Mouse (Mus musculus): Measurements from ENCODE around the gene Rrp1.
"Not testable (repeated sequence)": the region's sequence is repeated elsewhere in the genome, so short reads cannot be mapped to it uniquely, and the experiment has no call there.

Rrp1 gene

DNA sequence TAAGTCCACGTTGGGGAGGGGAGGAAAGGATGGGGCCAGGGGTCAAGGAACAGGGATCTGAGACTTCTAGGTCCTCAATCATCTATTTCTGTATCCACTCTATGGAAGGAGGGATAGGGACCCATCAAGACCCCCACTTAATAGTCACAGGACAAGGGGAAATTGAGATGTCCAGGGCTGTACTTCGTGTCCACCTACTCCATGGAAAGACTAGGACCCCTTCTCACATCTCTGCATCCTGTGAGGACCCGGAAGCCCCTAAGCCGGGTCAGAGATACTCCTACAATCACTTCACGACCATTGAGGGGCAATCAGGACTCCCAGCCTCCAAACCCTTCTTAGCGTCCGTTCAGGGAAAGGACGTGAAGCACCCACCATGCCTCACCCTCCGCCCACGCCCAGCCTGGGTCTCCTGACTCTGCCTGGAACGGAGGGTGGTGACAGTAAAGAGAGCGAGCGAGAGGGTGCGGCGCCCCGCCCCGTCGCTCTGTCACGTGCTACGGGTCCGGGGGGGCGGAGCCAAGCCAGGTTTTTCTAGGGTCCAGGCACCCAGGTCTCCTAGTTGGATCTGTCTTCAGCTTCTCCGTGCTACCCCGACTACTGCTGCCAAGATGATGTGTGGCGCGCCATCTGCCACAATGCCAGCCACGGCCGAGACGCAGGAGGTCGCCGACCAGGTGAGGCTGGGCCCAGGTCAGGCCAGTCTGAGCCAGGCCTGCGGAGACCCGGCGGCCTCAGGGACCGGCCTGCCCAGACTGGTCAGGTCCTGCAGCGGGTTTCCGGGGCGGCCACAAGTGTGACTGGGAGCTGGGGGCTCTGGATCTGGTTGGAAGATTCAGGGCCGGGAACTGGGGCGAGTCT, 12.6 kb upstream of the Rrp1 start, which contains the start of gene Cstb:
TSS of gene Cstb (plus strand) at position 489 of the 861 bp plus-strand sequence.
- peak; percentile 89 to 93 for DNase-seq

DNA sequence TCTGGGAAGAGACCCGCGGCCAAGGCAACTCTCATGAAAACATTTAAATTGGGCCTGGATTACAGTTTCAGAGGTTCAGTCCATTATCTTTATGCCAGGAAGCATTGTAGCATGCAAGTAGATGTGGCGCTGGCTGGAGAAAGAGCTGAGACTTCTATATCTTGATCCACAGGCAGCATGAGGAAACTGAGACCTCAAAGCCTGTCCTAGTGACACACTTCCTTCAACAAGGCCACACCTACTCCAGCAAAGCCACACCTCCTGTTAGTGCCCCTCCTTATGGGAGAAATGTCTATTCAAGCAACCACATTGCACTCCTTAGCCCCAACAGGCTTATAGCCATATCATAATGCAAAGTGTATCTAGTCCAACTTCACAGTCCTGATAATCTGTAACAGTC, 9.8 kb upstream of the Rrp1 start:
- DNase-seq, result no peak

GRCm38 (mm10) chr10:78420929-78421328, 8.1 kb upstream of the Rrp1 start:
- DNase-seq, result no peak

- no peak for DNase-seq
Observed at GRCm38 (mm10) chr10:78418791-78419190, 5.9 kb upstream of the Rrp1 start.

DNA sequence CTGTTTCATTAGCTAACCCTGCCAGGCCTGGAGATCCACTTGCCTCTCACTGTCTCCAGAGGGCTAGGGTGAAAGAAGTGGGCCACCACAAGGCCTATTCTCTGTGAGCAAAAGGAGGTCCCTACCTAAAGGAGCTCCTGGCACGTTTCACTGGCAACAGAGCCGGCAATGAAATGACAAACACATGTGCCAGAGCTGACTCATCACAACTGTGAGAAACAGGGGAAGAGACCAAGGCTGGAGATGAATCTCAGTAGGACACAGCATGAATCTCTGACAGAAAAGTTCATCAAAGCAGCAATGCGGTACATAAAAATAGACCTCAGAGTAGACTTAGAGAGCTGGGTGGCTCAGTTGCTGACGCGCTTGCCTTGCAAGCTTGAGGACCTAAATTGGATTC, 5.0 kb upstream of the Rrp1 start:
- DNase-seq, result peak in 1 of 2 experiments; percentile 51

GRCm38 (mm10) chr10:78414936-78415335, 2.1 kb upstream of the Rrp1 start:
- not testable (repeated sequence) for DNase-seq

DNA sequence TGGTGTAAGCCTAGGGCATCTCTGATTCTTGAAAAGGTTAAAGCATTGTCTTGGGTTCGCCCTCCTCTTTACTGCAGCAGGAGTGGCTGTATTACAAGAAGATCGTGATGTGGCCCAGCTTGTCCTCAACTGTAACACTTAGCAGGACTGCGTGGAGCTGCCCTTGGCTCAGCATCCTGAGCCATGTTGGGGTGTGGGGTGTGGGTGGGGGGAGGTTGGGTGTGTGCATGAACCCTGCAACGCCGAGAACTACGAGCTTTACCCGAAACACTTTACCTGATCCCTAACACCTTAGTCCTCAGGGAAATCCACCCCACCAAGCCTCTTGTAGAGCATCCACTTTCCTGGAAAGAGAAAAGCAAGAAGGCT, 293 bp upstream of the Rrp1 start:
- DNase-seq, result no peak

- DNase-seq, result peak; percentile 51 to 65
Observed at GRCm38 (mm10) chr10:78411851-78412250, 992 bp downstream of the Rrp1 start.

GRCm38 (mm10) chr10:78409035-78409788, 3.6 kb downstream of the Rrp1 start:
- peak; percentile 58 to 76 for DNase-seq

DNA sequence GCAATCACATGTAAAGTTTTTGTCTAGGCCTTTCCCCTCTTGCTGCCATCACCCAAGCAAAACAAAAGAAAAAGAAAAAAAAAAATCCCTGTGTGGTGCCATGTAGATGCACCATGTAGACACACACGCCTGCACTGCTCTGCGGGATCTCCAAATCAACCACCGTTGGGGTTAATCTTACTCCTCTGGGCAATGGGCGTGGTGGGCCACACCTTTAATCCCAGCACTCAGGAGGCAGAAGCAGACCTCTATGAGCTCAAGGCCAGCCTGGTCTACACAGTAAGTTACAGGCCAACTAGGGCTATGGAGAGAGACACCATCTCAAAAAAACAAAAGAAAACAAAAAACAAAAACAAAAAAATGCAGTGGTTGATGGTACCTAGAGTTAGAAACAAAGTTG, 5.7 kb downstream of the Rrp1 start:
- no peak for DNase-seq

DNA sequence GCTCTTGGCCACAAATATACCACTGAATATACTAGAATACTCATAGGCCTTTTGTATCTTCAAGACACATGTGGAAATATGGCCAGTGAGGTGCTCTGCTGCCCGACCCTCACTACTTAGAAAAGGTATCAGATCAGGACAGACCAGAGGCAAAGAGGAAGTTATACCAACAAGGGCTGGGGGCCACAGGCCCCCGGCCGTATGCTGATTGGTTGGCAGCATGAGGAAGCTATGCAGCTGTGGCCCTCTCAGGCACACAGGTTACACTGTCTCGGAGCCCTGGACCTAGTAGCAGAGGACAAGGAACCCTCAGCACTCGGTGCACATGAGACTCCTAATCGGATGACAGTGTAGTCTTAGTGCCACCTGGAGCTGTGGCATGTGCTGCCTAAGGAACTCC, 6.7 kb downstream of the Rrp1 start:
- no peak for DNase-seq

- DNase-seq, result no peak
Observed at GRCm38 (mm10) chr10:78402301-78402922, 10.4 kb downstream of the Rrp1 start.

DNA sequence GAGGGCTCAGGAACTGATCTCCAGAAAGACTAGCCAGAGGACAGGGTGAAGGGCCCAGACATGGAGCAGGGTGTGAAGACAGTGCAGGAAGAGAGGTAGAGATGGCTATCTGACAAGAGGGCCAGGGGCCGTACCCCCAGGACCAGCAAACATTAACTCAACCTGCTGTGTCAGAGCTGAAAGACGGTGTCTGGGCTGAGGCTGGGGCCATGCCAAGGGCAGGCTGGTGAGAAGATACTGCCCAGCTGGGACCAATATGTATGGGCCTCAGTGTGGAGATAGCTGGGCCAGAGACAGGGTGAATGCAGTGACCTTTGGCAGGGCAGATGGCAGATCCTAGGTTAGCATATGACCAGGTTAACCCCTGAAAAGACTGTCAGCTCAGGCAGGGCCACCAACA, 11.7 kb downstream of the Rrp1 start:
- DNase-seq, result no peak

DNA sequence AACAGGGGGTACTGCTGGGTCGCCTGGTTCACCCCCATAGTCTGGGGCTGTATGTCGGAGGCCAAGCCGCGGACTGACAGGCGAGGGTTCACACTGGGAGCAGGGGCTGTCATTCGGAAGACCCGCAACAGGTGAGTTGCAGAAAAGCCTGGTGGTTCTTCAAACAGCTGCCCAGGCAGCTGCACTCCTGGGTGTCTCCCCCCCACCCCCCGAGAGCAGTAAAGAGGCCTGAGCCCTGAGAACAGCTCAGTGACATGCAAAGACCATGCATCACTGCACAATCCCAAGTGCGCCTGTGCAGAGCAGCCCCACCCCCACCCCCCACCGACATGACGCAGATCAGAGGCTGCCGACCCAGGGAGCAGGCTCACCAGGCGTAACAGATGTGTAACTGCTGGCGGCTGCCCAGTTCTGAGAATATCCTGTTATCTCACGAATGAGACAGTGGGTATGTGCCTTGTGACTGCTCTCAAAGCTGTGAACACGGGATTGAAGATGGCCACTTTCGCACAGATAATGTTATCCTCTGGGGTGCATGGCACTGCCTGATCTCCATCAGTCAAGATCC, 13.7 kb downstream of the Rrp1 start:
- DNase-seq, result no peak

- DNase-seq, result no peak
Observed at GRCm38 (mm10) chr10:78396625-78396885, 16.3 kb downstream of the Rrp1 start.

DNA sequence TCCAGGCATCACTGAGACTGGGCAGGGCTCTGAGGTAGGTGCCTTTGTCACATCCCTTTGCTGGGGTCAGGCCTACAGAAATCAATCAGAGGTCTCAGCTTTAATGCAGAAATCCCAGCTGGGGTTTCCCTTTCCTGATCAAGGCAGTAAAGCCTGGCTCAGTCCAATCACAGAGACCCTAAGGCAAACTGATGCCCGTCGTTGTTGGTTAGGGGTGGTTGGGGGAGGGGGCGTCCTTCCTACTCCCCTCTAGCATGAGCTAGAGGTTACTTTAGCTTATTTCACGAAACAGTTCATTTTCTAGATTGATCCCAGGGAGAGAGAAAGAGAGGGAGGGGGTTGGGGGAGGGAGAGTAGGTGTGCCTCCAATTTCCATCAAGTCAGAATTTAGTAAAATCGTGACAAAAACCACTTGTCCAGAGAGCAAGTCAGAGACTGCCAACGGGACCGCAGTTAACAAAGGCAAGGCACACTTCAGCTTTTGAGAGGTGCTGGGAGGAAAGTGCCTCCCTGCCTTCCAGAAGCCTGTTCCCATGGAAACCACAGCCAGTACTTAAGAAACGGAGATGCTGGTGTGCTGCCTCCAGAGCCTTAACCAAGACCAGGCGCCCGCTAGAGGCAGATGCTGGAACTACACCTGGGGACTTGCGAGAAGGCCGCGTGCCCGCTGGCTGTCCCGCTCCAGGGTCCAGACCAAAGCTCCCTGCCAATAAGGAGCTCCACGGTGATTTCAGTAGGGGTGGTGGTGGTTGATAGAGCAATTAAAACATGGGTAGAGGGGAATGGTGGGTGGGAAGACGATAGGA, 16.8 kb downstream of the Rrp1 start:
- DNase-seq, result peak; percentile 96 to 99

GRCm38 (mm10) chr10:78395377-78395776, 17.5 kb downstream of the Rrp1 start:
- no peak for DNase-seq

GRCm38 (mm10) chr10:78392072-78392471, 20.8 kb downstream of the Rrp1 start:
- peak; percentile 90 to 92 for DNase-seq

DNA sequence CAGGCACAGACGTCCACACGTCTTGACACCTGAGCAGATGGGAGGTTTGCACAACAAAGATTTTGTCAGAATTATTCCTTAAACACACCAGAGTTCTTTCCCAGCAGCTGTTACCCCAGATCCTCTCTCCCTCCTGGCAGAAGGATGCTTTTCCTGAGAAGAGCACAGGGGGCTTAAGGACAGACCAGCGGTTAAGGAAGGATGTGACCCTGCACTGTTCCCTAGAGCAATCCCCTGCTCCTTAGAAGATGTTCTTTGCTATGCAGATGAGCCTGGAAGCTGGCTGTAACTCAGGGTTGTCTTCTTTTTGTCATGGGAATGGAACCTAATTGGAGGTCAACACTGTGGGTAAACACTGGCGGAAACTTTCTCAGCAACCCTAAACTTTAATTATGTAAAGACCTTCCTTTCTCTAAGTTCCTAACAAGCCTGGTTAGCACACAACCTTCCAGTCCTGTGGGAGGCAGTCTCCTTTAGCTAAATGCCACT, 21.8 kb downstream of the Rrp1 start:
- DNase-seq, result no peak

DNA sequence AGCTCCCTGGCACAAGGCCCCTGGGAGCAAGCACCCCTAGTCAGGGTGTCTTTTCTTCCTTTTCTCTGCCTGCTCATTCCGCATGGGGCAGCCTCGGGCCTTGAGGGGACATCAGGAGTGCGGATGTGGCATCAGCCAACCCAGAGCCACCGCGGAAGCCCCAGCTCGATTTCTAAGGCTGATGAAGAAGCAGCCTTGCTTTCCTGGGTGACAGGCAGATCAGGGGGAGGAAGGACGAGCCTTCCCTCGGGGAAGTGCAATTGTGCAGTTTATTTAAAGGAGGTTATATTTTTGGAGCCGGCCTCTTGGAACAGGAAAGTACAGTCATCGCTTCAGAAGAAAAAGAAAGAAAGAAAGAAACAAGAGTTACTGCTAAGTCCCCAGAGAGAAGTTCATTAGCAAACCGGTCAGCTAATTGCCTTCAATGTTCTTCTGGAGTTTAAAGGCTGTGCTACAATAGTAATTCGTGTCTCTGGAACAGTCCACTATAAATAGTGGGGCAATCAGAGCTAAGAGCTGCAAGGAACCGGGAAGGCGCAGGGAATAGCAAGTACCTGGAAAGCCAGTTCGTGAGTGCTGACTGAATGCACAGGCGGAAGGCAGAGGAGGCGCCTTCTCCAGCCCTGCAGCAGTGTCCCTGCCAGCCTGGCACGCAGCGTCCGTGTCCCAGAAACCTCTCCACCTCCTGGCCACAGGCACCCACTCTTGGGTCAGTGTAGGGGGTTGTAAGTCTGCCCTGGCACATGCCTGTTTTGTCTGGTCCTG, 24.4 kb downstream of the Rrp1 start:
- peak; percentile 43 to 51 for DNase-seq

- DNase-seq, result no peak
Observed at GRCm38 (mm10) chr10:78385520-78385919, 27.3 kb downstream of the Rrp1 start.

GRCm38 (mm10) chr10:78383567-78383966, 29.3 kb downstream of the Rrp1 start:
- DNase-seq, result no peak
